Mouse (Mus musculus) mature B cell (primary cell): ENCODE results near the gene Pcgf1.

Experiments used
- in situ Hi-C: fragments of 300-500 bp; cut with MboI; formaldehyde crosslinking; loops from 2 replicates; pipeline ENCODE4 v1.14.3; 2019

Gene Pcgf1

GRCm38 (mm10) chr6:83065995-83066394 is 11.7 kb upstream of the Pcgf1 start:
- in situ Hi-C loops, result no loop called here

GRCm38 (mm10) chr6:83066441-83066840 is 11.2 kb upstream of the Pcgf1 start:
- in situ Hi-C loops, result no loop called here

GRCm38 (mm10) chr6:83068221-83068620 is 9.4 kb upstream of the Pcgf1 start:
- in situ Hi-C loops, result no loop called here

DNA sequence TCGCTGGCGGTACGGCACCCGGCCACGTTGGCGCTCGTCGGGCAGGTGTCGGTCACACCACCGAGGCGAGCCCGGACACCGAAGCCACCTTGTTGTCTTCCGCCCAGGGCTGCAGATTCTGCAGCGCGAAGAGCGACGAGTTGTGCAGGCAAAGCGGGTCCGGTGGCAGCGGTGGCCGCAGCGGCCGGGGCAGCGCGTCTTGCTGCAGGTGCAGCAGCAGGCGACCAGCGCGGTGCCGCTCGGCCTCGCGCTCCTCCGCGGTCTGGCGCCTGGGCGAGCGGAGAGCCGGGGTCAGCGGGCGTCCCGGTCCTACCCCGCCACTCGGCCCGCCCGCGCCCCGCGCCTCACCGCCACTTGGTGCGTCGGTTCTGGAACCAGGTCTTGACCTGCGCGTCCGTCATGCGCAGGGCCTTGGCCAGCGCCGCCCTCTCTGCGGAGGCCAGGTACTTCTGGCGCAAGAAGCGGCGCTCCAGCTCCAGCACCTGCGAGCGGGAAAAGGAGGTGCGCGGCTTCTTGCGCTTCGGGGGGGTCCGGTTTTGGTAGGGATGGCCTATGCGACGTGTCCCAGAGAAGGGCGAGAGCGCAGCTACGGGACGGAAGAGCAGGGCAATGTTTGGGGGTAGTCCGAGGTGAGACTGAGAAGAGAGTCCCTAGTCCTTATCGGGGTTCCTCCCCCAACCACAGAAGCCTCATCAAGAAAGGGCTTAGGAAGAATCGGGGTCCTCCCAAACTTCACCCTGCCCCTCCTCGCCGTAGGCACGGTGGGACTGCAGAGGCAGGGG is 8.8 kb upstream of the Pcgf1 start:
- in situ Hi-C loops, result no loop called here

- in situ Hi-C loops, result loop anchor here (10.0 kb wide), 1 partner anchor 65 kb away; no protein-coding TSS in a partner anchor
Measured at GRCm38 (mm10) chr6:83069488-83070246, 8.0 kb upstream of the Pcgf1 start.

- in situ Hi-C loops, result loop anchor here (10.0 kb wide), 1 partner anchor 65 kb away; no protein-coding TSS in a partner anchor
Measured at GRCm38 (mm10) chr6:83070247-83070310, 7.6 kb upstream of the Pcgf1 start, which contains the start of gene Tlx2. Gene Tlx2 (minus strand): TSS chr6:83070293.

DNA sequence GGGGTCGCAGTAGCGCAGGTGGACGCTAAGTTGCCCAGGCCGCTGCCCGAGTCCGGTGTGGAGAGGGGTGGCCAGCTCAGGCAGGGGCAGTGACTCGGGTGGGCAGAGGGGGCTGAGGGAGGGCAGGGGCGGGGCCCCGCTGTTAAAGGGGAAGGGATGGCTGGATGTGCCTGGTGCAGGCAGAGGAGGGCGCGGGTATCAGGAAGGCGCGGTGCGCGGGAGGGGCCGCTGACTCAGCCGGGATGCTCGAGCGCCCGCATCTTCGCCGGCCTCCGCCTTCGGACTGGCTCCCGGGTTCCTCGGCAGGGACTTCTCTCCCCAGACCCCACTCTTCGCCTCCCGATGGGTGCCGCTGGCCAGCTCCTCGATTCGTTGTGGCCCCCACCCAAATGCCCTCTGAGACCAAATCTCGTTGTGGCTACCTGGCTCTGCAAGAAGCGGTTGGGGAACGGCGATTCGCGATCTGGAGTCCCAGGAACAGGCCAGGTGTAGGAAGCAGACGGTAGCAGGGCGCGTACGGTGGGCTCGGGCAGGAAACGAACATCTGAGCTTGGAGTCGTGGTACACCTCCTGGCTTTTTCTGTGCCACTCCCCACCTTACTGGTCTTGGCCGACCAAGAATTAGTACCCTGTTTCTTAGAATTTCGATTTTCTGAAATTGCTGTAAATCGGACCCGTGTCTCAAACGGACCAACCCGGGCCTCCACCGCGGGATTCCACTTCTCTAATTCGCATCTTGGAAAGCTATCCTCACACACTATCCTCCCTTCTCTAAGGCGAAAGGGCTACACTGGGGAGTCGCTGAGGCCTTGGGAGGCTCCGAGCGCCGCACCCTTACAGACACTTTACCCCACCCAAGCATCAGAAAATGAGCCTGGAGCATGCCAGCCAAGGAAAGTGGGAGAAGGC is 7.1 kb upstream of the Pcgf1 start:
- in situ Hi-C loops, result loop anchor here (10.0 kb wide), 1 partner anchor 66 kb away; no protein-coding TSS in a partner anchor

- in situ Hi-C loops, result loop anchor here (10.0 kb wide), 1 partner anchor 66 kb away; no protein-coding TSS in a partner anchor
Measured at GRCm38 (mm10) chr6:83071220-83071619, 6.4 kb upstream of the Pcgf1 start.

DNA sequence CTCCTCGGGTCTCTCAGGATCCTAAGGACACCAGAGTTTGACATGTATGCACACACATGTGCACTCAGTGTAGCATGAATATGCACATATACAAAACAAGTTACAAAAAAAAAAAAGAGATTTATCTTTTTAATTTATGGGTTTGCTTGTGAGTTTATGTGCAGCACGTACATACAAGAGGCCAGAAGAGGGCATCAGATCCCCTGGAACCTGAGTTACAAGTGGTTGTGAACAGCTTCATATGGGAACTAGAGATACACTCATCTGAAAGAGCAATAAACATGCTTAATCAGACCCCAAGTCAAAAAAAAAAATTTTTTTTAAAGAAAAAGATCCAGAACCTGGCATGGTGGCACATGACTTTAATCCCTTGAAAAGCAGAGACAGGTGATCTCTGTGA is 2.7 kb upstream of the Pcgf1 start:
- in situ Hi-C loops, result loop anchor here (10.0 kb wide), 1 partner anchor 70 kb away; no protein-coding TSS in a partner anchor

- in situ Hi-C loops, result loop anchor here (10.0 kb wide), 1 partner anchor 74 kb away; no protein-coding TSS in a partner anchor
Measured at GRCm38 (mm10) chr6:83078324-83078858, 722 bp downstream of the Pcgf1 start.

- in situ Hi-C loops, result no loop called here
Measured at GRCm38 (mm10) chr6:83080210-83080609, 2.5 kb downstream of the Pcgf1 start.

GRCm38 (mm10) chr6:83083497-83083896 is 5.8 kb downstream of the Pcgf1 start:
- in situ Hi-C loops, result no loop called here

DNA sequence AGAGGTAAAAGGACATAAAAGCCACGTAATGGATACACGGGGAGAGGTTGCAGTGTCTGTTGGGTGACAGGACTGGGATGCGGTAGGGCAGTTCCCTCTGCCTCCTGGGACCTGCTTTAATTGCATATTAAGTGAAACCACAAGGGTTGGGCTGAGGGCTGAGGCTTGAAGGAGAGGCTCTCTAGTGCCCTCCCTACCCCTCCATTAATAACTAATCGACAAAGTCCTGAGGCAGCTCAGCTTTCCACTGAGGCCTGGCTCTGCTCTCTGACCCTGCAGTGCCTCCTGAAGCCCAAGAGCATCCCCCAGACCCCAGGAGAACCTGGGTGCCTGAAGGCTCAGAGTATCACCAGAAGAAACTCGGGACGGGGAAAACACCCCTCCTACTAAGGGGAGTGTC is 6.8 kb downstream of the Pcgf1 start:
- in situ Hi-C loops, result no loop called here

- in situ Hi-C loops, result no loop called here
Measured at GRCm38 (mm10) chr6:83086121-83087035, 8.7 kb downstream of the Pcgf1 start, which contains the start of gene Lbx2. Gene Lbx2 (plus strand): TSS chr6:83086367.

GRCm38 (mm10) chr6:83087205-83087925 is 9.7 kb downstream of the Pcgf1 start:
- in situ Hi-C loops, result no loop called here

GRCm38 (mm10) chr6:83087926-83088260 is 10.2 kb downstream of the Pcgf1 start:
- in situ Hi-C loops, result no loop called here

DNA sequence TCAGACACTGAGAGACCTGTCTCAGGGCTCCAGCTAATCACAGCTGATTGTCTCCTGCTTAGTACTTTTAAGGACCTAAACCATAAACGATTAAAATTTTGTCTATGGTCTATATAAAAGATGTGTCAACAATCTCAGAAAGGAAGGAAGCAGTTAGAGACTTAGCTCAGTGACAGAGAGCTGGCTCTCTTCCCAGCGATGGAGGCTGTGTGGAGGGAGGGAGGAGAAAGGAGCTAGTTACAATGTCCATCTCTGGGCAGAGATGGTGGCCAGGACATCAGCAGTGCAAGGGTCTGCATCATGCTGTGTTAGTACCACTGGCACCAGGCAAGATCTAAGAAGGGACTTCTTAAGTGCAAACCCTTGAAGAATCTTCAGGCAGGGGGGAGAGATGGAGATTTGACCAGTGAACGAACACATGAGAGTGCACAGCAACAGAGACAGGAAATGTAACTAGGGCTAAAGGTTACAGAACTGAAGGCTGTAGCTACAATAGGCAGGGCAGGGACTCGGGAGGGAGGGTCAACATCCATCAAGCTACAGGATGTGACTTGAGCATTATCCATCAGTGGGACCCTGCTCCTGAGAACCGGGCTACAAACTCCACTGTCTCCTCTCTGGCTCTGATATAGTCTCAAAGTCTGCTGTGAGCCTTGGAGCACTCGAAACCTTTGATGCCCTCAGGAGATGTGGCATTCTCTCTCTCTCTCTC is 14.9 kb downstream of the Pcgf1 start:
- in situ Hi-C loops, result no loop called here

DNA sequence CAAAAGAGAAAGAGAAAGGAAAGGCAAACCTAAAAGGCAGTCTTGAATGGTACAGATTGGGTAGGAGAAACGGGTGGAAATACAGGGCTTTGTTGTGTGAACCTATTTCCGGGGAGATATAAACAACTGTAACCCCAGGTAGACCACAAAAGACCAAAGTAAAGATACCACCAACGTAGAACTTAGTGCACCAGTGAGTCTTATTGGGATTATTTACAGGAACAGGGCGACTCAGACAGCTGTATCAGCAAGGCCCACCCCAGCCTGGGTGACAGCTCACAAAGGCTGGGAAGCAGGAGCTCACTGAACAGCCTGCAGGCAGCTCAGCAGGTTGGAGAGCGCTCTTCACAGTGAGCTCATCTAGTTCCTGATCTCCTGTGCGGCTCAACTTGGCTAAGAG is 18.3 kb downstream of the Pcgf1 start:
- in situ Hi-C loops, result no loop called here

- in situ Hi-C loops, result no loop called here
Measured at GRCm38 (mm10) chr6:83098411-83098810, 20.7 kb downstream of the Pcgf1 start.

GRCm38 (mm10) chr6:83101316-83101687 is 23.6 kb downstream of the Pcgf1 start, which contains the start of the genes Ccdc142 and Gm42688:
Gene Ccdc142 (plus strand): TSS chr6:83101601.
Gene Gm42688 (plus strand): TSS chr6:83101617.
- in situ Hi-C loops, result no loop called here
